Mouse (Mus musculus) NIH3T3 (cell line): ENCODE measurements around the gene Foxb1.

Source experiments
- DNase-seq: peaks from one replicate; pipeline ENCODE4 v3.0.0-alpha.2; 2012; ENCODE audit warnings: low read depth

Gene Foxb1

GRCm38 (mm10) chr9:69757254-69757653, 3.5 kb downstream of the Foxb1 start:
- DNase-seq: no peak

DNA sequence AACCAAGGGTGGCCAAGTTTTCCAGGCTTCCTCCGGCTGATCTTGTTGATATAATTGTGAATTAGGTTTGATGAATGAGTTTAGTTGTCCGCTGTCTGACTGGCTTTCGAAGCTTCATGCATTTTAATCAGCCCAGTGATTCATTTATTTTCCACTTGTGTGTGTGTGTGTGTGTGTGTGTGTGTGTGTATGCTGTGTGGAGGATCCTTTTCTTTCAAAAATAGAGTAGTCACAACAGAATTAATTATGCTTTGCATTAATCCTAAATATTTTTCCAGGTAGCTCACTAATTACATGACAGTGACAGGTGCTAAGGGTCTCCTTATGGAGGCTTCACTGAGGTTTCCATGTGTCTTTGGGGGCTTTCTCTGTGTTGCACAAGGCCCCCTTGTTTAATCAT, 4.3 kb downstream of the Foxb1 start:
- no peak for DNase-seq

GRCm38 (mm10) chr9:69756041-69756440, 4.7 kb downstream of the Foxb1 start:
- DNase-seq: no peak

GRCm38 (mm10) chr9:69755157-69755556, 5.6 kb downstream of the Foxb1 start:
- DNase-seq: no peak

DNA sequence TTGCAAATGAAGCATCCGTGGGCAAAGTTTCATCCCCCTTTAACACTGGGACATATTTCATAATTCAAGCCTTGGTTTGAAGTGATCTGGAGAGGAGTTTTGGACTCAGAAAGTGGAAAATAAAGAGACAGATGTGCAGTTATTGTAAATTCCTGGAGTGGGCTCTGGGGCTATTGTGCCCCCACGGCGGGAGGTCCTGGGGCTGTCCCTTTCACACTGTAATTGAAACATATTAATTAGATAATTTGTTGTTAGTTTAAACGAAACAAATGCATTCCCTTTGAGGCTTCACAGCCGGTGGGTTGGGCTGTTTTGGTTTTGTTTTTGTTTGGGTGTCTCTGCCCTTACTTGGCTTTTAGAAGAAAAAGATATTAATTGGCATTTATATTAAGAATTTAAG, 6.0 kb downstream of the Foxb1 start:
- DNase-seq: no peak

DNA sequence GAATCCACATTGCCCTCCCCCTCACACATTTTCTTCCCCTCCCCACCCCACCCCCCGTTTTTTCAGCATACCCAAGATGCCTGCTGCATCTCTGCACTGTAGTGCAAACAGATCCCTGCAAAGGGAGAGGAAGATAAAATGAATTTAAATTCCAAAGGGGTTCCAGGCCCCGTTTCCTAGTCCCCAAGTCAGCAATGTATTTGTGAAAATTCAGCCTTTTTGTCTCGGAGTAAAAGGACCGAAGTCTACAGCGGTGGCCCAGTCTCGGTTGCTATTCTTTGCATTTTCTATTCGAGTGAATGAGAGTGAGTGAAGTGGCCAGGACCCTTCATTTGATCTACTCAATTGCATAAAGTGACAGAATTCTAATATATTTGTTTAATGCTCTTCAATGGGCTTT, 6.4 kb downstream of the Foxb1 start:
- no peak for DNase-seq

GRCm38 (mm10) chr9:69747971-69748370, 12.8 kb downstream of the Foxb1 start:
- no peak for DNase-seq

GRCm38 (mm10) chr9:69728736-69729135, 32.0 kb downstream of the Foxb1 start:
- DNase-seq: no peak

GRCm38 (mm10) chr9:69718431-69718830, 42.3 kb downstream of the Foxb1 start:
- no peak for DNase-seq

GRCm38 (mm10) chr9:69716364-69716763, 44.4 kb downstream of the Foxb1 start:
- no peak for DNase-seq

DNA sequence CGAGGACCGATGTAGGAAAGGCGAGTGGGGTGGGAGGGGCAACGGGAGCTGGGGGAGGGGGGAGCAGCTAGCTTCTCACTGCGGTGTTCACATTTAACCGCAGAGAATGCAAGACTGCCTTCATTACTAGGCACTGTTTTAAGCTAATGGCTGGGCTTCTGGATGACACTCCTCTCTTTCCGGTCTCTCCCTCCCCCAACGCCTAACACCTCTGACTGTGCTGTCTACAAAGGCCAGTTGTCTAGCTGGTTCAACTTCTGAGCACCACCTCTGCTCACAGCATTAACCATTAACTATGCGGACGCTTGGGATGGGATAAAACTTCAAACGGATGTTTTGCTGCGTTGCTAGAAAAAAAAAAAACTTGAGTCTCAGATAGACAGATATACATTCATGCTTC, 45.3 kb downstream of the Foxb1 start:
- no peak for DNase-seq

GRCm38 (mm10) chr9:69714346-69714745, 46.4 kb downstream of the Foxb1 start:
- no peak for DNase-seq

GRCm38 (mm10) chr9:69713577-69714327, 47.0 kb downstream of the Foxb1 start:
- DNase-seq: no peak

- DNase-seq: no peak
Observed at GRCm38 (mm10) chr9:69712714-69713525, 47.8 kb downstream of the Foxb1 start.
